Mouse (Mus musculus) naive thymus-derived CD4-positive, alpha-beta T cell, adult 2 months (primary cell): ENCODE measurements around the gene Sobp.

Experiments used
- DNase-seq: peaks from one replicate; pipeline ENCODE4 v3.0.0-alpha.2; 2011; ENCODE audit warnings: low read depth

Gene Sobp

GRCm38 (mm10) chr10:42989910-42990309, 184.4 kb downstream of the Sobp start:
- peak; percentile 90 for DNase-seq

DNA sequence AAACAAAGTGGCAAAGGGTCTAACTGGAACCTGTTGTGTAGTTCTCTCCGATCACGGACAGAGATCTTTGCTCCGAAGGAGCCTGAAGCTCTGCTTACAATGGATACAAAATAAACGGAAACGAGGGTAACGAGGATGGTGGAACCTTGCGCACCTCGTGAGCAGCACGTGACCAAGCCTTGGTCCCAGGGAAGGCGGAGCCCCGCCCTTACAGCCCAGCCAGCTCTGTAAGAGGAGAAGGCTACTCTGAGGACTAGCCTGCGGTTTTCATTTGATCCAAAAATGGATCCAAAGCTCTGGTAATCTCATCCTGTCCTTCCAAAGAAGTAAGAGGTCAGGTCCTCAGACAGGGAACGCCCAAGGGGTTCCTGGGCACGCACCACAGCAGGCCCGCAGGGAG, 185.7 kb downstream of the Sobp start:
- DNase-seq = no peak

- DNase-seq = peak; percentile 63
Observed at GRCm38 (mm10) chr10:42987594-42988052, 186.7 kb downstream of the Sobp start.

- DNase-seq = no peak
Observed at GRCm38 (mm10) chr10:42984886-42985285, 189.4 kb downstream of the Sobp start.

DNA sequence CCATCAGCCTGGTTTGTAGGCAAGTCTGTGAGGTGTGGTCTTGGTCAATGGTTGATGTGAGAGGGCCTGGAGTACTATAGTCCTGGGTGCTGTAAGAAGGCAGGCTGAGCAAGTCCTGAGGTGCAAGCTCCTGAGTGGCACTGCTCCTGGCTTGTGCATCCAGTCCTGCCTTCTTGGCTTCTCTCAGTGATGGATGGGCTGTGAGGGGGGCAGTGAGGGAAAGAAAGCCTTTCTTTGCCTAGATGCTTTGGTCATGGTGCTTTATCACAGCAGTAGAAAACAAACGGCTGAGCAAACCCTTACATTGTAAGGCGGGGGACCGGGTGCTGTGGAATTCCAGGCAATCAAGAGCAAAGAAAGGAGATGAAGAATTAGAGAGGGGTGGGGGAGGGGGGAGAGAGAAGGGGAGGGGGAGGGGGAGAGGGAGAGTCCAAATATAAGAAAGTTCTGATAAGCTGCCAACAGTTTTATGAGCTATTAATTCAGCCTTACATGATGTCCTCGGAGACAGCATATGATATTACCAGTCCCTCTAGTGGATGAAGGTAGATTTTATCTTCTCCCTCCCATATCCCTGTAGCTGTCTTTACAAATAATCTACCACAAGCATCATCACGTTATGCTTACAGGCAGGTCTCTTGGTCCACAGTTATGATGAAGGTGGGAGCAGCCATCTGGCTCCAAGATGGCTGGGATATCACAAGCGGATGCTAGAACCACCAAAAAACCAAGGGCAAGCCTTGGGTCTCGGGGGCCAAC, 193.2 kb downstream of the Sobp start:
- DNase-seq = no peak

DNA sequence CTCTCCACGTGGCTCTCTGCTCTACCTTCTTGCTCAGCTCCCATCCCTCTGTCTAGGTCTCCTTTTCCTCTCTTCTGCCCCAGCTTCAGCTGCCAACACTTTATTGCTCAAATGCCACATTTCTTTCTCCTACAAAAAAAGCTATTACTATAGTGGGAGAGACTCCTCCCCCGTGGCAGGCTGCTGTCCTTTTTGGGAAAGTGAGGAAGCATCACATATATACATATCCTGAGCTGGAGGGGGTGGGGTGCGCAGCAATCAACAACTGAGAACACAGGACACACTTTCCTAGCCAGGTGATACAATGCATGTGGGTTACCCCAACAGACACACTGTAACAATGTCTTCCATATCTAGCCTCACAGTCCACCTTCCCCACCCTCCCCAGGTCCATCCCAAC, 196.0 kb downstream of the Sobp start:
- no peak for DNase-seq

- no peak for DNase-seq
Observed at GRCm38 (mm10) chr10:42976577-42976976, 197.8 kb downstream of the Sobp start.

DNA sequence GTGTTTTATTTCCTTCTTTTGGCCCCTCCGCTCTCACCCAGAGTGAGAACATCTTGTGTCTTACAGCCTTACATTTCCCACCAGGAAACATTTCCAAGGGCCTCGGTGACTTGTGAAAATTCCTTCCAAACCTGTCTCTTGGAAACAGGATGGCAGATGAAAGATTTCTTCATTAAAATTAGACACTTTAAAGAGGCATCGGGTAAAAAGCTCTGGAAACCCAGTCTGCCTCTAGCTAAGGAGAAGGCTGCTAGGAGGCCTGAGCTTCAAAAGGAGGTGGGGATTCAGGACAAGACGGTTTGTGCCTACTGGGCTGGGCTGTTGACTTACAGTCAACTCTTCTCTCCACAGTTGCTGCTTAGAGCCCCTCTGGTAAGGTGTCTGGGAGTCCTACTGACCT, 200.8 kb downstream of the Sobp start:
- no peak for DNase-seq

GRCm38 (mm10) chr10:42972504-42973172, 201.7 kb downstream of the Sobp start:
- peak; percentile 71 for DNase-seq

- no peak for DNase-seq
Observed at GRCm38 (mm10) chr10:42968332-42968731, 206.0 kb downstream of the Sobp start.

GRCm38 (mm10) chr10:42963061-42963460, 211.3 kb downstream of the Sobp start:
- DNase-seq = no peak

- DNase-seq = peak; percentile 82
Observed at GRCm38 (mm10) chr10:42962655-42963054, 211.7 kb downstream of the Sobp start.

GRCm38 (mm10) chr10:42962181-42962601, 212.1 kb downstream of the Sobp start:
- no peak for DNase-seq

DNA sequence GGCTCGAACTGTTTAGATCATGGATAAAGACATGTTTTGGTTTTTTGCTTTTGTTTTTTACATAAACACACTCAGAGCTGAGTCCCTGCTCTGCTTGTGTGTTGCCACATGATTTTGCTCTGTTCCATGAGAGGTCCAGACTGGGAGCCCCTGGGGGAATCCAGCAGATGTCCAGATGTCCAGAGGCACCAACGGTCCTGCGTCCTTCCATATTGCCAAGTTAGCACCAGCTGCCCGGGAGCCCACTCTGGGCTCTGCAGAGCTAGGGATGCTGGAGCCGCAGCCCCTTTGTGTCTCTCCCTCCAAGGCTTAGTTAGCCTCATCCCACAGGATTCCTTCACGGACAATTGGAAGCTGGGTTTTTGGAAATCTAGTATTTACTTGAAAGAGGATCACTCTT, 212.6 kb downstream of the Sobp start:
- no peak for DNase-seq

DNA sequence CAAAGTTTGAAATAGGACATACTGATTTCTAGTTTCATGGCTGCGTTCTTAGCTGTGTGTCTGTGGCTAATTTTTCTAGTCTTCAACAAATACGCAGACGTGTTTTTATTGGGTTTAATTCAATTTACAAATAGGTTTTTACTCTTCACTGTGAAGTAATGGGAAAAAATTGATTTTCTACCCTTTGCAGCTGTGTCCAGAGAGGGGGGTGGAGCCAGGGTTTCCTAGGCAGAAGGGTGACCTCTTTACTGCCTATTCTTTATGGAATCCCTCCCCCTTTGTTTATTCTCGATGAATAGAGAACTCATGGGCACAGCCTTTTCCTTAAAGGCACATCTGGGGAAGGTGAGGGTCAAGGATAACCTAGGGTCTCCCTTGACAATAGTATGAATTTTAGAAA, 215.6 kb downstream of the Sobp start:
- DNase-seq = no peak

GRCm38 (mm10) chr10:42957881-42958651, 216.3 kb downstream of the Sobp start:
- DNase-seq = peak; percentile 76

DNA sequence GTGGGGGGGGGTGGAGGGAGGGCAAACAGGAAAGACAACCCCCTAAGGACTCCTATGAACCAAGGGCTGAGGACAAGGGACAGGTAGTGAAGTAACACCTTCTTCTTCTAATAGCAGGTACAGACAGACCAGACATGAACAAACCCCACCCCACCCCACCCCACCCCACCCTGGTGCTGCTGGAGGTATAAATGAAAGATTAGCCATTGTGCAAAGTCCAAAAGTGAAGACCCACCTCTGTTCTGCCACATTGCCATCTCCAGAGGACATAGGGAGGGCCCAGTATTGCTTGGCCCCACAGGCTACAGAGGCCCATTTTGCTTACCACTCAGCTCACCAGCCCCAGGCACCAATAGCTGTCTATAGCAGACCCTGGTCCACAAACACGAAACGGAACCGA, 219.1 kb downstream of the Sobp start:
- no peak for DNase-seq

GRCm38 (mm10) chr10:42953601-42954000, 220.7 kb downstream of the Sobp start:
- no peak for DNase-seq
